Mouse (Mus musculus) stomach, embryonic 15.5 days (tissue): ENCODE measurements around the gene Fkbp7. TPM values are rescaled to one million over a fixed set of nuclear protein-coding genes. Genes with fewer than 3 reads are reported as not detected.

Source experiments
- ATAC-seq: fragments of 200-750 bp; cut with Nextera tagmentation; 2 replicates; pipeline ENCODE4 v1.8.0; 2017; ENCODE audit warnings: low read depth, moderate number of reproducible peaks, moderate TSS enrichment; ENCODE audit not compliant: insufficient read depth, low FRiP score
- H3K27ac ChIP-seq: fragments of 300-500 bp; sonication (generic); 2 replicates; pipeline ENCODE4 v1.5.1; 2015; ENCODE audit warnings: mild to moderate bottlenecking, inconsistent platforms
- H3K27me3 ChIP-seq: fragments of 300-500 bp; sonication (generic); replicated peaks from 2 replicates; pipeline ENCODE4 v1.6.1; 2015; ENCODE audit warnings: inconsistent platforms
- H3K36me3 ChIP-seq: fragments of 300-500 bp; sonication (generic); 2 replicates; pipeline ENCODE4 v1.6.1; 2015; ENCODE audit warnings: inconsistent platforms
- H3K4me1 ChIP-seq: fragments of 300-500 bp; sonication (generic); 2 replicates; pipeline ENCODE4 v1.6.1; 2015; ENCODE audit warnings: inconsistent platforms
- H3K4me2 ChIP-seq: fragments of 300-500 bp; sonication (generic); 2 replicates; pipeline ENCODE4 v1.6.1; 2015; ENCODE audit warnings: mild to moderate bottlenecking, inconsistent platforms
- H3K4me3 ChIP-seq: fragments of 300-500 bp; sonication (generic); replicated peaks from 2 replicates; pipeline ENCODE4 v1.5.1; 2015; ENCODE audit warnings: inconsistent platforms
- H3K9ac ChIP-seq: fragments of 300-500 bp; sonication (generic); 2 replicates; pipeline ENCODE4 v1.6.1; 2015; ENCODE audit warnings: inconsistent platforms
- H3K9me3 ChIP-seq: fragments of 300-500 bp; sonication (generic); 2 replicates; pipeline ENCODE4 v1.6.1; 2016; ENCODE audit warnings: inconsistent platforms
- WGBS: fragments of 180-500 bp; shearing (Covaris S2); methylation state at CpG from one replicate; pipeline ENCODE4 v1.1.7; 2015; 5-methylcytosine and 5-hydroxymethylcytosine counted together
- polyA plus RNA-seq: library from polyadenylated mRNA; unstranded; fragments of >200 nt; fragmentation: Nextera tagmentation; extraction: Ambion mirVana; gene quantifications from 2 replicates; pipeline ENCODE4 v1.2.1, GENCODE M21; 2015

Fkbp7 gene
- polyA plus RNA-seq, 1 experiment from 2014 or later: 68.8 TPM

DNA sequence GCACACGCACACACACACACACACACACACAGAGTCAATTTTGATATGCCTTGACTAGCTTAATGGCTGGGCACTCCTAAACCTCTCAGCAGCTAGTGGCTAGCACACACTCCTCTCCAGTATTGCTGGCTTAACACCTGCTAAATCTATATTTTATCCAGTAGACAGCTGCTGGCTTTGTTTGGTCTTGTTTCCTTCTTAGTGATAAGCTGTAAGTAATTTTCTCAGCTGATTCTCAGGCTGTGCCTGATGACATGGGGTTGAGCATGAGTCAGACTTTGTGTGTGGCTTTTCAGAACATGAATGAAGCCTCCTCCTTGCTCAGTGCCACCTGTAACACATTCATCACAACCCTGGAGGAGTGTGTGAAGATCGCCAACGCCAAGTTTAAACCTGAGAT lies 14.1 kb upstream of the Fkbp7 start:
- H3K4me2 ChIP-seq: no peak overlapping the region
- ATAC-seq: peak; percentile 18; the same call in 1 of the 2 replicates
- no peak overlapping the region for H3K4me3 ChIP-seq
- peaks cover 41% of the 10 kb centered on the region for H3K36me3 ChIP-seq
- H3K27ac ChIP-seq: no peak overlapping the region
- no peak overlapping the region for H3K9ac ChIP-seq
- H3K9me3 ChIP-seq: no peaks in the 10 kb centered on the region
- WGBS: 80% methylated on average over 3 of the region's 3 CpGs
- H3K27me3 ChIP-seq: no peaks in the 10 kb centered on the region
- H3K4me1 ChIP-seq: no peaks in the 10 kb centered on the region

DNA sequence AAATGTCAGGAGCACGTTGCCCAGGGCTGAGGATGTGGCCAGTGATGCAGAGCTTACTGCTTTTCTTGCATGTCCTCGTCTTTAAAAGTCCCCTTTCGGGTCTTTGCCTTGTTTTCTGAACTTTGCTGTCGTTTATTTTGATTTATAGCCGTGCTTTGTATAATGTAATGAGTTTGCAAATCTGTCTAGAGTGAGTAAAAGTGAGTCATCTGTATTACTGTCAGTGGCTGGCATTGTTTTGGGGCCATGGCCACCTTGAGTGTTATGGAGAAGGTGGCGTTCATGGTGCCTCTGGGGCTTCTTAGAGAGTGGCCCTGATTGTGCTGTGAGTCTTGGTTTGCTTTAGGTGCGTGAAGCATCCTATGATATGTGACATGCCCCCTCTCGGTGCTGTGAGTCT lies 9.4 kb upstream of the Fkbp7 start:
- no peaks in the 10 kb centered on the region for H3K4me1 ChIP-seq
- H3K27me3 ChIP-seq: no peaks in the 10 kb centered on the region
- H3K9ac ChIP-seq: no peak overlapping the region
- H3K9me3 ChIP-seq: no peaks in the 10 kb centered on the region
- ATAC-seq: no peak
- H3K4me3 ChIP-seq: no peak overlapping the region
- no peak overlapping the region for H3K4me2 ChIP-seq
- peaks cover 33% of the 10 kb centered on the region for H3K36me3 ChIP-seq
- H3K27ac ChIP-seq: no peak overlapping the region
- 86% methylated on average over 8 of the region's 8 CpGs for WGBS

DNA sequence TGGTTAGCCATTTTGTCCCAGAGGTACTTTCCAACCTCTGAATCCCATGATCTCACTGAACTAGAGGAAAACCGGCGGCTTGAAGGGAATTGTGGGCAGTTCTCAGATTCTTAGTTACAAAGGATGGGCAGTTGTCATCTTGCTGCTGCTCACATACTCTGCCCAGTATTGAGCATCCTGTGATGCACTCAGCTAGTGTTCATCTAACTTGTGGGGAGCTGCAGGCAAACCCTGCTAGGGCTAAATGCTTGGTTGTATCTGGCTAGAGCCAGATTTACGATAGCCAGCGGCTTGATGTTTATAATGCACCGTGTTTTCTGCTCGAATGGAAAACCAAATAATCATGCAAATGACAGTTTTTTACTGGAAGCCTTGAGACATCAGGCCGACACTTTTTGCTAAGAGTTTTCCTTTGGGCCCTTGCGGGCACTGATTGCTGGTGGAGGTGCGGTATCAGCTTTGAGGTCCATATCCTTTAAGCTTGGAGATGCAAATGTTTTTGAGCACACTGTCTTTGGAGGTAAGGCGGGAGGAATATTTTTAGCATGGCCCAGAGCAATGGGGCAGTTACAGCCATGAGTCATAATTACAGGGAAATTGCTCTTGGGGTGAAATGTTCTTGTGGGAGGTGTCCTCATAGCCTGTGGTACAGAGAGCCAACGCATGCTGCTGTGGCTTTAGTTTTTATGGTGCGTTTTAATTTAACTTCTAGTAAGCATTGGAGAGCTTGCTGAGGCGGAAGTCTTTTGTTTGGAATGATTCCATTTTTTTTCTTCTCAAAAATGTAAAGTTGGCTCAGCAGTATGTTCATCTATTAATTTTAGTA lies 3.7 kb upstream of the Fkbp7 start:
- Histone ChIP-seq H3K27ac (no peak overlapping the region), H3K9me3 (no peaks in the 10 kb centered on the region), H3K9ac (no peak overlapping the region), H3K36me3 (no peaks in the 10 kb centered on the region), H3K4me2 (peak overlapping the region; percentile 75), H3K27me3 (no peaks in the 10 kb centered on the region), H3K4me1 (peaks cover 11% of the 10 kb centered on the region; the same call in 1 of the 2 replicates), H3K4me3 (peak overlapping the region; percentile 91)
- WGBS: 55% methylated on average over 13 of the region's 13 CpGs
- ATAC-seq: no peak

DNA sequence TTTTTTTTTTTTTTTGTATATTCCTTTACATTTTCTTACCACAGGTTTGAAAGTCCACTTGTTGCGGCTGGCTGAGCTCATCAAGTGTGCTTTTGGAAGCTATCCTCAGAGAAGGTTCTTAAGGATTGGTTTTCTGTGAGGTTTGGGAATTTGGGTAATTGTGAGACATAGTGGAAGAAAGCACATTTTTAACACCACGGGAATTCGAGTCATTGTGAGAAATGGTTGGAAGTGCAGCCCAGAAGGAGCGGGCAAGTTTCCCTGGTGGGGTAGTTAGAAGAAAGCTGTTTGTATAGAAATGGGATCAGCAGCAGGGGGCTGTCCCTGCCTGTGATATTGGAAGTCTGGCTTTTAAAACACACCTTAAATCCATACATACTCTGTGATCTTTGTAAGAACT lies 3.0 kb upstream of the Fkbp7 start:
- Histone ChIP-seq H3K9me3 (no peaks in the 10 kb centered on the region), H3K4me1 (peaks cover 11% of the 10 kb centered on the region; the same call in 1 of the 2 replicates), H3K27me3 (no peaks in the 10 kb centered on the region), H3K4me3 (peak overlapping the region; percentile 91), H3K9ac (peak overlapping the region; percentile 79; the same call in 1 of the 2 replicates), H3K4me2 (peak overlapping the region; percentile 75), H3K36me3 (no peaks in the 10 kb centered on the region), H3K27ac (no peak overlapping the region)
- ATAC-seq: no peak
- WGBS: 11% methylated on average over 4 of the region's 4 CpGs

DNA sequence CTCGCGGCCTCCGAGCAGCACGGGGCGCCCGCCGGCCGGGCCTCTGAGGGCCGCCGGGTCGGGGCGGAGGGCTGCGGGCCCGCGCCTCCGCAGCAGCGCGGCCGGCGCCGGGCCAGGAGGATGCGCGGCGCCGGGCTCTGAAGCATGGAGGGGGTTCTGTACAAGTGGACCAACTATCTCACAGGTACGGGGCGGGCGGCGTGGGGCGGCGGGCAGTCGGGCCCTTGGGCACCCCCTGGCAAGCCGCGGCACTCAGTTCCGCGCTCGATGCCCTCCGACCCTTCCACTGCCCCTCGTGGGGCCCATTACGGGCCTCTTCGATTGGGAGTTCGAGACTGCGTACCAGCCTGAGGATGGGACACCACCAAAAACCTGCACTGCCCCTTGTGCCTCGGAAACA lies 2.5 kb upstream of the Fkbp7 start:
- Histone ChIP-seq H3K9me3 (no peaks in the 10 kb centered on the region), H3K27ac (peak overlapping the region; percentile 79), H3K27me3 (no peaks in the 10 kb centered on the region), H3K36me3 (no peaks in the 10 kb centered on the region), H3K9ac (peak overlapping the region; percentile 79), H3K4me2 (peak overlapping the region; percentile 75), H3K4me3 (peak overlapping the region; percentile 91), H3K4me1 (peaks cover 11% of the 10 kb centered on the region; the same call in 1 of the 2 replicates)
- under 1% methylated on average over 42 of the region's 44 CpGs for WGBS
- peak; percentile 28 for ATAC-seq

DNA sequence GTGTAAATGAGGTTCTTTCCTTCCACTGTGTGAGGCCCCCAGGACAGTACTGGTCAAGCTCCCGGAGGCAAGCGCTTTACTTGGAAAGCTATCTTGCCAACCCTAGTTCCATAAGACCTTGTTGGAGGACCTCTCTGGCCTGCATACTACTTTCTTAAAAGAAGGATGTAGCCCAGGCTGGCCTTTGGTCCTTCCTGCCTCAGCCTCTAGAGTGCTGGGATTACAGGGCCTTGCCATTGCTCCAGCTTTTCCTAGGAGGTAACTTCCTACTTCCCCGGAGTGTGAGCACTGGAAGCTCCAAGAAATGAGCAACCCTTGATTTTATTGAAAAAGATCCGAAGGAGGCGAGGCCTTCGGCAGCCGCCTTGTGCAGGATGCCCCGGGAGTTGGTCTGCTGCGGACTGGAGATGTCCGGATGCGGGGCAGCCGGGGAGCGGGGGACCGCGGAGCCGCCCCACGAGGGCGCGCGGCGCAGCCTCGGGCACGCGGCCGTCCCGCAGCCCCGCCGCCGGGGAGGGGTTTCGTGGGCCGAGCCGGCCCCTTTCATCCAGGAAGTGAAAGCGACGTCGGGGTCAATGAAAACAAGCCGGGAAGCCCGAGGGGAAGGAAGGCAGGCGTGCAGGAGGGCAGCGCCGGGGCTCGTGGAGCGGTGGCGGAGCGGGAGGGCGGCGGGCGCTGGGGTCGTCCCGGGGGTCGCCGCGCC lies 2.0 kb upstream of the Fkbp7 start, which contains the start of gene Plekha3:
TSS of gene Plekha3 (plus strand) at position 557 of the 703 bp plus-strand sequence.
- Histone ChIP-seq H3K9me3 (no peaks in the 10 kb centered on the region), H3K9ac (peak within 1 kb of the TSS; percentile 79), H3K4me2 (peak within 1 kb of the TSS; percentile 75), H3K36me3 (no peaks in the 10 kb centered on the region), H3K4me1 (peaks cover 11% of the 10 kb centered on the region; the same call in 1 of the 2 replicates), H3K4me3 (peak within 1 kb of the TSS; percentile 91), H3K27me3 (no peaks in the 10 kb centered on the region), H3K27ac (peak within 1 kb of the TSS; percentile 79)
- WGBS: 3% methylated on average over 52 of the region's 52 CpGs
- ATAC-seq: peak; percentile 79

DNA sequence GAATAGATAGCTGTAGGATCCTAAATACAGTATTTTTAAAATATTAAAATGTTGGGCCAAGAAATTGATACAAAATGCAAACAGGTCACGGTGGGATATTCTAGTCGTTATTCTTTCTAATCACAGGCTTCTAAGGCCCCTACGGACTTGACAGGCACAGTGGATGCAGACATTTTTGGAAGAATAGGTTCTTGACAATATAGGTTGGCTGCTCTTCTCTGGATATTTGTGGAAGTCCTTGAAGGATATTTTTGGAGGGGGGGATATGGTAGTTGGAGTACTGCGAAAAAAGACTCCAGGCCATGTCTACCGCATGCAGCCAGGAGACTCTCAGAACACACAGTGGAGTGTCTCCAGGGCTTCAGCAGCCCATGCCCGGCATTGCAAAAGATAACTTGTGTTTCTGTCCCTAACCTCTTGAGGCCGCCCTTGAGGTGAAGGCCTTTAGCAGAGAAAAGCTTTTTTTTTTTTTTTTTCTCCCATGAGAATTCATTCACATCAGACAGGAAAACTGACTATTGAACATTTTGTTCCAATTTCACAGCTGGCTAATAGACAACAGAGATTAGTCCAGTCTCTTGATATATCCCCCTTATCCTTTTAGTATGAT lies 661 bp upstream of the Fkbp7 start:
- WGBS: 47% methylated on average over 7 of the region's 7 CpGs
- no peaks in the 10 kb centered on the region for H3K27me3 ChIP-seq
- peak overlapping the region; percentile 56 for H3K4me2 ChIP-seq
- H3K4me3 ChIP-seq: peak overlapping the region; percentile 47
- peaks cover 11% of the 10 kb centered on the region; the same call in 1 of the 2 replicates for H3K4me1 ChIP-seq
- no peak for ATAC-seq
- H3K36me3 ChIP-seq: no peaks in the 10 kb centered on the region
- H3K9ac ChIP-seq: no peak overlapping the region
- H3K27ac ChIP-seq: peak overlapping the region; percentile 77
- no peaks in the 10 kb centered on the region for H3K9me3 ChIP-seq

DNA sequence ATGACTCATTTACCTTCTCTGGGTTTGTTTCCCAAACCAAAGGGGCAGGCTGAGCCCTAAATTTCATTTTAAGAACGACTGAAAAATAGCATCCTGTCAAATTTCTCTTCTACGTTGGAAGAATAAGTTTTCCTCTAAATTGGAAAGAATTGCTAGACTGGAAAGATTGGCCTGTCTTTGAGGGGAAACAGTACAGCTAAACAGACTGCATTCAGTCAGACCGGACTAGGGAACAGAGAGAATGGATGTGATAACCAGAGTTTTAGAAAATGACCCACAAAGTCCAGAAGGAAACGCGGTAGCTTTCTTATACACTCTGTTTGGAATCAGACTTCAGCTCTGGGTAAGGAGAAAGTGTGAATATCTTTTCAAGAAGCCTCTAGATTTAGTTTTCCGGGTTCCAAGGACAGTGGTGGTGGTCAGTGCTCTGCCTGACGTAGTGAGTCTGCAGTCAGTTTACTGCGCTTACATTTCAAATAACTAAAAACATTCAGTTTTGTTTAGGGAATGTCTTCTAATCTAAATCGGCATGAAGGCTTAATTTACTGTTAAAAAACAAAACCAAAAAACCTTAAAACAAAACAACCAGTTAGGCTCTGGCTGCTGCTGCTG lies 676 bp downstream of the Fkbp7 start:
- no peak for ATAC-seq

DNA sequence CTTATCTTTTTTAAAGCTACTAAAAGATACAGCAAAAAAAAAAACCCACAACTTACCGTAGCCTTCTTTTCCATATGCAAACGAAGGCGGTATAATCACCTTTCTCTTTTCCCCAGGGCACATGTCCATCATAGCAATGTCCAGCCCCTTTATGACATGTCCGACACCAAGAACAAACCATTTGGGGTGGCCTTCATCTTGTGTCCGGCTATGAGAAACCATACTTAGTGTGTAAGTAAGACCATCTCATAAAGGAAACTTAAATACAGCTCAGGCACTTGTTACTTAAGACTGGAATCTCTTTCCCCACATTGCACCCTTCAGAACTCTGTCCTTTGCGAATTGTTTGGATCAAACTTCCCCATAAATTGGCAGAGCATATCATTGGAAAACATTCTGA lies 1.3 kb downstream of the Fkbp7 start:
- no peak for ATAC-seq
- H3K27ac ChIP-seq: no peak overlapping the region
- peaks cover 8% of the 10 kb centered on the region; the same call in 1 of the 2 replicates for H3K4me1 ChIP-seq
- H3K9ac ChIP-seq: 0 out of 2 replicates have a peak overlapping the region, but pooled peaks have one; percentile 17
- H3K9me3 ChIP-seq: no peaks in the 10 kb centered on the region
- 80% methylated on average over 6 of the region's 6 CpGs for WGBS
- peak overlapping the region; percentile 56 for H3K4me2 ChIP-seq
- H3K36me3 ChIP-seq: no peaks in the 10 kb centered on the region
- H3K4me3 ChIP-seq: peak overlapping the region; percentile 47
- no peaks in the 10 kb centered on the region for H3K27me3 ChIP-seq

More for the DNA sequence above, 676 bp downstream of the Fkbp7 start:
- H3K27me3 ChIP-seq: no peaks in the 10 kb centered on the region
- peak overlapping the region; percentile 56 for H3K4me2 ChIP-seq
- peak overlapping the region; percentile 77 for H3K27ac ChIP-seq
- H3K4me3 ChIP-seq: peak overlapping the region; percentile 47
- 9% methylated on average over 9 of the region's 9 CpGs for WGBS
- H3K4me1 ChIP-seq: peaks cover 11% of the 10 kb centered on the region; the same call in 1 of the 2 replicates
- no peaks in the 10 kb centered on the region for H3K9me3 ChIP-seq
- no peaks in the 10 kb centered on the region for H3K36me3 ChIP-seq
- H3K9ac ChIP-seq: peak overlapping the region; percentile 17; the same call in 1 of the 2 replicates

DNA sequence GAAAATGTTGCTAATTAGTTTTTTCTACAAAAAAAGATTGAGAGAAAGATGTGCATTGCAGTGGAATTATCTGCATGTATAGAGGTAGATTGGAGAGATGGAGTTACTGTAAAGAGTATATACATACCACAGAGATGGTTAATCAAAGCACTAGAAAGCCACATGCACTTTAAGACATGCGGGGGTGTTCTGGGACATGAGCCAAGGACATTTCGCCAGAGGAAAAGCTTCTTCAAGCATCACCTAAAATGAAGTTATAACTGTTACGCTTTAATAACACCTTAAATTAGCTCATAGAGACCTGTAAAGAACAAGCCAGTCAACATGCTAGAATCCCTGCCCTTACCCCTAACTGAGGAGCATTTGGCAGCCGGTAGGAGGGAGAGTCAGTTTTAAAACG lies 5.7 kb downstream of the Fkbp7 start:
- H3K27me3 ChIP-seq: no peaks in the 10 kb centered on the region
- no peaks in the 10 kb centered on the region for H3K4me1 ChIP-seq
- H3K36me3 ChIP-seq: peaks cover 9% of the 10 kb centered on the region
- no peak overlapping the region for H3K4me3 ChIP-seq
- 66% methylated on average over 5 of the region's 5 CpGs for WGBS
- H3K9me3 ChIP-seq: no peaks in the 10 kb centered on the region
- no peak for ATAC-seq
- H3K27ac ChIP-seq: no peak overlapping the region
- no peak overlapping the region for H3K9ac ChIP-seq
- H3K4me2 ChIP-seq: no peak overlapping the region

DNA sequence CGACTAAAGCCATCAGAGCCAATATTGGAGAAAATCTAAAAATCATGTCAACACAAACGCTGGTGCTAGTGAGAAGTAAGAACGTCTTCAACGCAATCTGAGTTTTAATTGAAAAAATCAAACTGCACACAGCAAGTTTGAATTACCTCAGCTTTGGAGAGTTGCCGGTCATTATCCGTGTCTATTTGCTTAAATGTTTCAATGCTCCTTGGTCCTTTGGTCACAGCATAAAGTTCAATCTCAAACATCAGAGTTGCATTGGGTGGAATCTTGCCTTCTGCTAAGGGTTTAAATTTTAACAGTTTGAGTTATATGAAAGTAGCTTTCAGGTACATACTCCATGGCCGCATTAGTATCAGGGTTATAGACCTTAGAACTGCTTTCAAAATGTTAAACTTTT lies 7.4 kb downstream of the Fkbp7 start:
- Histone ChIP-seq H3K36me3 (peaks cover 15% of the 10 kb centered on the region), H3K9ac (no peak overlapping the region), H3K4me2 (no peak overlapping the region), H3K4me3 (no peak overlapping the region), H3K9me3 (no peaks in the 10 kb centered on the region), H3K27ac (no peak overlapping the region), H3K4me1 (no peaks in the 10 kb centered on the region), H3K27me3 (no peaks in the 10 kb centered on the region)
- no peak for ATAC-seq
- WGBS: 94% methylated on average over 7 of the region's 7 CpGs
